Mouse (Mus musculus): Measurements from ENCODE around the gene Teddm1b.

The Teddm1b gene

DNA sequence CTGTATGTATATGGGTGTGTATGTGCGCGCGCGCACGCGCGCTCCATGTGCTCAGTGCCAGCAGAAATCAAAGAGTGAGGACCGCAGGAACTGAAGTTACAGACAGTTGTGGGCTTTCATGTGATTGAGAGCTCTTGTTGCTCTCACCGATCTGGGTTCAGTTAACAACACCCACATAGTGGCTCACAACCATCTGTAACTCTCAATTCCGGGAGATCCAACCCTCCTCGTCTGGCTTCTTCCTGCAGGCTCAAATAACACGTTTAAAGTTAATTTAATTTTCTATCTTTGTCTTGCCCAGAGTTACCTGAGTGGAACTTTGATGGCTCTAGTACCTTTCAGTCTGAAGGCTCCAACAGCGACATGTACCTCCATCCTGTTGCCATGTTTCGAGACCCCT, 30.1 kb downstream of the Teddm1b start:
- no peak for DNase-seq

DNA sequence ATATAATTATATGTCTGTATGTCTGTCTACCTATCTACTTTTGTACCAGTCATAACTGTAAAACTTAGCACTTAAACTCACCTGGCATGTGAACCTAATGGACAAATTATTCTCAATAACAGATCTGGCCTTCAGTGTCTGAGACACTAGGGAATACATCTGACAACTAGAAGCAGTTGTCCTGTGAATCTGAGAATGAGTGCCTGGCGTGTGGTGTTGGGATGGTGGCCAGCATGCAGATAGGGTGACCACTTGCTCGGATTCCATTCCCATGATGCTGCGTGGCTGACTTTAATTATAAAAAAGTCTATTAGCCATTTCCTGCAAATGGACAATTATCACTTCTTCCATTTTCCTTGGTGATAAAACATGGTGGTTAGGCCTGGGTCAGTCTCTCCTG, 31.7 kb downstream of the Teddm1b start:
- DNase-seq, result no peak

GRCm38 (mm10) chr1:153908208-153908607, 34.1 kb downstream of the Teddm1b start:
- DNase-seq, result no peak

GRCm38 (mm10) chr1:153908741-153909140, 34.6 kb downstream of the Teddm1b start:
- no peak for DNase-seq

DNA sequence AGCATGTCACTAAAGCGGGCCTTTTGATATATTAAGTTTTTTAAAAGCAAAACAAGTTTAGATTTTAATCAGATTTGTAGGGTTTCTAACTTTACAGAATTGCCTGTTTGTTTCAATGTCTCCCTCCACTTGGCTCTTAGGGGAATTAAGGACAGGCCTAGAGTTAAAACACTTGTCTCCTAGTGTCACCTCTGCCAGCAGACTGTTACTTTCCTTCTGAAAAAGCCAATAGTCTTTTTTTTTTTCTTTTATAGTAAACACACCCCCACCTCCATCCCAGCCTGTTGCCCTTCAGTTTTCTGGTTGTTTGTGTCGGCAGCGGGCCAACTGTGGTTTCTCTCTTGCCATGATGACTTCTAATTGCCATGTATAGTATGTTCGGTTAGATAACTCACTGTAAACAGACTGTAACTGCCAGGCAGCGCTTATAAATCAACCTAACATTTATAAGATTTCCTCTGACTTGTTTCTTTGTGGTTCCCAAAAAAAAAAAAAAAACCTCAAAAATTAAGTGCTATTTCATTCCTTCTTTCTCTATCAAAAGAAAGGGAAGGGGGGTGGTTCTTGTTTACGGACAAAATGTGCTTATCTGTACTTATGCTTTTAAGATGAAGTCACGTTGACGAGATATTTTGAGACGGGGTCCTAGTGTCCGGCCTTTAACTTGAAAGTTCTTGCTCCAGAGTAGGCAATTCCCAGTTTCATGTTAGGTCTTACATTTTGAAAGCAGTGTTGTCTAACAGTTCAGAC, 35.2 kb downstream of the Teddm1b start:
- no peak for DNase-seq

- no peak for DNase-seq
Observed at GRCm38 (mm10) chr1:153909963-153910291, 35.8 kb downstream of the Teddm1b start.

DNA sequence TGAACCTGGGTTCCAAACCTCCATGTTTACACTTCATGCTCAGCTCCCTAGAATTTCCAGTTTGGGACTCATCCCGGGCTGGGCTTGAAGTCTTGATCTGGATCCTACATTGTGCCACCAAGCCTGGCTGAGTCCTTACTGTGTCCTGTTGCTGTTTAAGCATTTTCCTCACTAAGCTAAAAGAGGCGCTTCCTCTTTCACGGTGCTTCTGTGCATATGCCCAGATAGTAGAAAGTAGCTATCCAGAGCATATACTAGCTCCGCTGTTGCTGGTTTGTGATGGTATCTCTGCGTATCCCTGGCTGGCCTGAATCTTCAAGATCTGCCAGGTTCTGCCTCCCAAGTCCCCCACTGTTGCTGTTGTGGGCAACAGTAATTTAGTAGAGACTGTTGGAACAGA, 36.3 kb downstream of the Teddm1b start:
- DNase-seq, result no peak

- DNase-seq, result peak; percentile 41 to 52
Observed at GRCm38 (mm10) chr1:153911276-153911795, 37.2 kb downstream of the Teddm1b start.

- DNase-seq, result no peak
Observed at GRCm38 (mm10) chr1:153913869-153914268, 39.7 kb downstream of the Teddm1b start.

GRCm38 (mm10) chr1:153918521-153919206, 44.5 kb downstream of the Teddm1b start:
- DNase-seq, result peak; percentile 50 to 85

DNA sequence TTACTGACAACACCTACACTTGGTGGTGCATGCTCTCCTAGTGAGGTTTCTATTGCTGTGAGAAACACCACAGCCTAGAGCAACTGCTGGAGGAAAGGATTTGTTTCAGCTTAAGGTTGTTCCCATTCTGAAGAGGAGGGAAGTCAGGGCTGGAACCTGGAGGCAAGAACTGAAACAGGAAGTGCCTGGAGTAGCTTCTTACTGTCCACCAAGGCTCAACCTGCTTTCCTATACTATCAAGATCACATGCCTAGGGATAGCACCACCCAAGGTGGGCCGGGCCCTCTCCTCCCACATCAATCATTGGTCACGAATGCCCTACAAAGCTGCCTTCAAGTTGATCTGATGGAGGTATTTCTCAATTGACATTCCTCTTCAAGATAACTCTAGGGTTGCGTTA, 47.5 kb downstream of the Teddm1b start:
- no peak for DNase-seq

GRCm38 (mm10) chr1:153922571-153923021, 48.5 kb downstream of the Teddm1b start:
- DNase-seq, result no peak

DNA sequence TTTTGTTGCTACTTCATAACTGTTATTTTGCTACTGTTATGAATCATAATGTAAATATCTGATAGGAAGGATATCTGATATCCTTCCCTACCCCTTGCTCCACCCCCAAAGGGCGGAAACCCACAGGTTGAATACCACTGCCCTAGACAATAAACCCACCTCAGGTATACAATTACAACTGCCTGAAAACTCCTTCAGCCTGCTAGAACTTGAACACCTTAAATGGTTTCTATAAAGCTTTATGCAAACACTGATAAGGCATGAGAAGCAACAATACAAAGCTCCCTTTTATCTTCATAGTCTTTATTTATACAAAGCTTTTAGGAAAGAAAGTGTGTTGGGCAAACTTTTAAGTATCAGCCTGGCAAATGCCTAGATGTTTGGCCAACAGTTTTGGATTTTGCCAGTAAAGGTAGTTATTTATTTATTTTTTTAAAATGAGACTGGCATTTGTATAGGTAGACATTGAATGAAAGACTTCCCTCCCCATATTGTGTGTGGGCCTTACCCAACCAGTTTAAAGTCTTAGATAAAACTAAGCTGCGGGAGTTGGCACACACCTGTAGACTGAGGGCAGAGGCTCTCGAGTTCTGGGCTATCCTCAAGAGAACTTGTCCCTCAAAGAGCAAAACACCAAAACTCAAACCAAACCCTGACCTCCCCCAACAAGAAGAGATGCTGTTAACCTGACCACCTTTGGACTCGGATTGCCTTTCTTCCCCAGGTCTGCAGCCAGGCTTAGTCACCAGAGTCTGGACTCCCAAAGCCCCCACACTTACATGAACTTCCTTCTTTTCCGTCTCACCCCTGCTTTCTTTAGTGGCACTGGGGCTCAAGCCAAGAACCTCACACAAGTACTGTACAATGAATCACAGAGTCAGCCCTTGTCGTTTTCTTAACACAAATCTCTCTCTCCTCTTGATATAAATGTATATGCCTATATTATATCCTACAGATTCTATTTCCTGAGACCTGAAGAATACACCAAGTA, 50.5 kb downstream of the Teddm1b start:
- DNase-seq, result no peak
